Mouse (Mus musculus) bone marrow, adult 2 months (tissue): Measurements from ENCODE around the gene Copg2. TPM values are rescaled to one million over a fixed set of nuclear protein-coding genes. Genes with fewer than 3 reads are reported as not detected.

Experiments used
- H3K27ac ChIP-seq: fragments of 200-500 bp; 2 replicates; pipeline ENCODE4 v1.5.1; 2012; ENCODE audit warnings: low read depth, mild to moderate bottlenecking, control low read depth, inconsistent platforms, low read length; ENCODE audit not compliant: control insufficient read depth, poor library complexity, insufficient read depth
- H3K4me1 ChIP-seq: fragments of 200-500 bp; 2 replicates; pipeline ENCODE4 v1.6.1; 2011; ENCODE audit warnings: low read length; ENCODE audit not compliant: control insufficient read depth, insufficient read depth
- H3K4me3 ChIP-seq: fragments of 200-500 bp; replicated peaks from 2 replicates; pipeline ENCODE3; 2011; ENCODE audit warnings: mild to moderate bottlenecking, low read depth, low read length, control low read depth; ENCODE audit not compliant: control insufficient read depth
- CTCF ChIP-seq: fragments of 200-500 bp; IDR thresholded peaks from 2 replicates; pipeline ENCODE4 v1.5.1; 2011; ENCODE audit warnings: low read length, control low read depth; ENCODE audit not compliant: control insufficient read depth, insufficient read depth
- POLR2A ChIP-seq: fragments of 200-500 bp; IDR thresholded peaks from 2 replicates; pipeline ENCODE4 v1.6.1; 2011; ENCODE audit warnings: low read depth, mild to moderate bottlenecking, control low read depth, low read length, borderline replicate concordance; ENCODE audit not compliant: control insufficient read depth
- whole genome bisulfite sequencing: fragments of 180-500 bp; shearing (Covaris S2); methylation state at CpG from one replicate; pipeline ENCODE4 v1.1.7; 2018; 5-methylcytosine and 5-hydroxymethylcytosine counted together
- polyA plus RNA-seq: library from polyadenylated mRNA; stranded (reverse); fragments of >200 nt; gene quantifications from 2 replicates; pipeline ENCODE4 v1.2.4, GENCODE M21; 2011; ENCODE audit warnings: low replicate concordance; ENCODE audit not compliant: missing spikeins, insufficient read depth, insufficient read length

Copg2 gene
- polyA plus RNA-seq, 1 experiment = 12.4 TPM

DNA sequence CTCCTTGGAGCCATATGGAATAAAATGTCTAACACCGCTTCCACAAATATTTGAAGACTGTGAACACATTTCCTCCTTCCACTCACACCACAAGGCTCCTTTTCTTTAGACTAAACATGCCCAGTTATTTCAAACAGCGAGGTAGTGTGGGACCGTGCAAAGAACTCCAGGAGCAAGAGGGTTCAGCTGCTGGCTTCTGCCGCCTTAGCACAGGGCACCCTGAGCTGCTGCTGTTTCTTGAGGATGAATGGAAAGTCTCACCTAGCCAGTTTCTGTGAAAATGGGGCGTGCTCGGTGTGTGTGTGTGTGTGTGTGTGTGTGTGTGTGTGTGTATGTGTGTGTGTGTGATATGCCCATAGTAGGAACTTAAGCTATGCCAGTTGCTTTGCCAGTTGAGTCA, 162.1 kb downstream of the Copg2 start:
- H3K4me1 ChIP-seq = no peaks in the 10 kb centered on the region
- TF ChIP-seq CTCF (no peak), POLR2A (no peak)

DNA sequence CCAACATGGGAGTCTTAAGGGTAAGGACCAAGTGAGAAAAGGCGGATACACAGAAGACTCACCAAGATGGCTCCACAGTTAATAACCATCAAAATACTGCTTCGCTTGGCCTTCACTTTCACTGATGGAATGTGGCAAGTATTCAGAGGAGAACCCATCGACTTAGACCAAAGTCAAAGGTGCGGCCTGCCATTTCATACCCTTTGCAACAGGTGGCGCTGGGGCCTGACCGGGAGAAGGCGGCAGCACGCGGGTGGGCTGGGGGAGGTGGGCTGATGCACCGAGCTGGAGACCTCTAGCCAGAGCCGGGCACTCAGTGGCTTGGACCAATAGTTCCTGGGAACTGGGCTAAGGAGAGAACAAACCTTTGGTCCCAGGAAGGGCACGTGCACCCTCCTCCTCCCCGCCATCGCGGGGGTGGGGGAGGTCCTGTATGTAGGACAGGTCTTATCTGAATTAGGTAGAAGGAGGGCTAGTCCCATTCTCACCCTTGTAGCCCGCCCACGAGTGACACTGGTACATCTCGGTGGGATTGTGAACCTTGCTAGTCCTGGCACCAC, 163.9 kb downstream of the Copg2 start:
- Histone ChIP-seq H3K27ac (no peak overlapping the region), H3K4me3 (no peak overlapping the region), H3K4me1 (no peaks in the 10 kb centered on the region)
- TF ChIP-seq POLR2A (no peak), CTCF (no peak)
- 72% methylated on average over 18 of the region's 18 CpGs for WGBS

More for the DNA sequence above, 162.1 kb downstream of the Copg2 start:
- Histone ChIP-seq H3K27ac (no peak overlapping the region), H3K4me3 (no peak overlapping the region)
- WGBS = 75% methylated on average over 6 of the region's 6 CpGs

GRCm38 (mm10) chr6:30730301-30730971, 166.2 kb downstream of the Copg2 start:
- no peak overlapping the region for H3K27ac ChIP-seq
- no peaks in the 10 kb centered on the region for H3K4me1 ChIP-seq
- TF ChIP-seq CTCF (no peak), POLR2A (no peak)
- no peak overlapping the region for H3K4me3 ChIP-seq
- 71% methylated on average over 12 of the region's 12 CpGs for WGBS

GRCm38 (mm10) chr6:30723331-30723730, 173.3 kb downstream of the Copg2 start, which contains the start of gene Mest:
Mest (plus strand) TSS chr6:30723547.
- 80% methylated on average over 7 of the region's 7 CpGs for WGBS
- H3K4me1 ChIP-seq = no peaks in the 10 kb centered on the region
- H3K4me3 ChIP-seq = no peak within 1 kb of the TSS
- H3K27ac ChIP-seq = no peak within 1 kb of the TSS
- TF ChIP-seq CTCF = no peak
- TF ChIP-seq POLR2A = no peak

DNA sequence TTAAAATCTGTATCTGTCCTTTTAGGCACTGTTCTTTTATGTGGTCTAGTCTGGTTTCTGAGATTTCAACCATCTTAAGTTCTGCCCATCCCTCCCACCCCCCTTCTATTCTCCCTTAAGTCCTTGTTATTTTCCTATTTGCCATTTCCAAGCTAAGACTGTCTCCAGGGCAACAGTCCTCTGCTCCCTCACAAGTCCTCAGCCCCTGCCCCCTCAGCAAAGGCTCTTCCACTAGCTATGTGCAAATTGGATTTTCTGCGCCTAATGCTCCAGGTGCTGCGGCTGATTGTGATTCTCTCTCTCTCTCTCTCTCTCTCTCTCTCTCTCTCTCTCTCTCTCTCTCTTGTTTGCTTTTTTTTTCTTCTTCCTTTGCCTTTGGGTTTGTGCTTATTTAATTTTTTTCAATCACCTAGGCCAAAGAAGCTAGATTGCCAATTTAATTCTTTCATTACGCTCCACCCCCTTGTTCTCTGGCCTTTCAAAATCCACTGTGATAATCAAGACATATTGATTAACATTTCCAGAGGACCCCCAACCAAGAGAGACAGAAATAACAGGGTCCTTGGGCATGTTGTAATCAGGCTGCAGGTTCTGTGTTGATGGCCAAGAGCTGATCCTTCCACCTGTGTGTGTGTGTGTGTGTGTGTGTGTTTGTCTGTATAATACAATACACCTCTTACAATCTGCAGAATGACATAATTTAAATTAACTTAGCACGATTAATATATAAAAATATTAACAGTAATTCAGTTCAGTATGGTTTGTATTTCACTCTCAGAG, 174.0 kb downstream of the Copg2 start:
- 76% methylated on average over 4 of the region's 4 CpGs for WGBS
- Histone ChIP-seq H3K27ac (no peak overlapping the region), H3K4me1 (no peaks in the 10 kb centered on the region), H3K4me3 (no peak overlapping the region)
- TF ChIP-seq POLR2A (no peak), CTCF (no peak)

GRCm38 (mm10) chr6:30716796-30717195, 179.8 kb downstream of the Copg2 start:
- 85% methylated on average over 7 of the region's 7 CpGs for WGBS
- TF ChIP-seq CTCF (no peak), POLR2A (no peak)
- Histone ChIP-seq H3K4me1 (no peaks in the 10 kb centered on the region), H3K27ac (no peak overlapping the region), H3K4me3 (no peak overlapping the region)

- 81% methylated on average over 5 of the region's 5 CpGs for WGBS
- H3K4me1 ChIP-seq = no peaks in the 10 kb centered on the region
- H3K27ac ChIP-seq = no peak overlapping the region
- TF ChIP-seq CTCF (no peak), POLR2A (no peak)
- H3K4me3 ChIP-seq = no peak overlapping the region
Observed at GRCm38 (mm10) chr6:30714891-30715471, 181.6 kb downstream of the Copg2 start.

DNA sequence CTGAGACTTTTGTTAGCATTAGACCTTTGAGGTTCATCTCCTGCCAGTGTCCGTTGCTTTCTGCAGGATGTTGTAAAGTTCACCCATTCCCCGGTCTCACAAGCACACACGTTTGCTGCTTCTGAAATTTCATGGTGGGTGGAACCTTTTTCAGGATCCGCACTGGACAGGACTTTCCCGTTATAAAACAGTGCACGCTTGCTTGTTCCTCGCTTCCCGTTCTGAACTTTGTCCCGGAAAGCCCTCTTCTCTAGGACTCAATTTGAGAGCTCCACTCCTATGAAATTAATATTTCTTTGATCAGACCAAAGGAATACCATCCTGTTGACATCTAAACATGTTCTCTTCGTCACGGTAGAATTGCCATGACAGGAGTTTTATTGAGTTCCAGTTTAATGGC, 182.7 kb downstream of the Copg2 start:
- H3K4me3 ChIP-seq = no peak overlapping the region
- no peaks in the 10 kb centered on the region for H3K4me1 ChIP-seq
- WGBS = 80% methylated on average over 11 of the region's 11 CpGs
- no peak overlapping the region for H3K27ac ChIP-seq
- TF ChIP-seq CTCF = no peak
- TF ChIP-seq POLR2A = no peak

DNA sequence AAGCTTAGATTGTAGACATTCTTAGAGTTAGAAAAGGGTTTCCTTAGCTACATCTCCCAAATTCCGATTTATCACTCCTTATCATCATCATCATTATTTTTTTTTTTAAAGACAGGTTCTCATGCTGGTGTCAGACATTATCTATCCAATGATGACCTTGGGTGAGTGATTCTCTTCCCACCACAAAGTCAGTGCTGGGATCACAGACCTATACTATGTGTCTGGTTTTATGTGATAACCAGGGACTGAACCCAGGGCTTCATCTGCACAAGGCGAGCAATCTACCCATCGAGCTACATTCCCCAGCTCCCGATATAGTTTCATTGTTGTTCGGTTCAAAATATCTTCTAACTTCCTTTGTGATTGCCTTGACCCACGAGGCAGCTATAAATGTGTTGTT, 183.1 kb downstream of the Copg2 start:
- no peaks in the 10 kb centered on the region for H3K4me1 ChIP-seq
- no peak overlapping the region for H3K4me3 ChIP-seq
- TF ChIP-seq CTCF (no peak), POLR2A (no peak)
- WGBS = 68% methylated on average over 6 of the region's 6 CpGs
- H3K27ac ChIP-seq = no peak overlapping the region
